Mouse (Mus musculus): ENCODE data around the gene Gm3512.
"Not testable (repeated sequence)": the region's sequence is repeated elsewhere in the genome, so short reads cannot be mapped to it uniquely, and the experiment has no call there.

Gene Gm3512

DNA sequence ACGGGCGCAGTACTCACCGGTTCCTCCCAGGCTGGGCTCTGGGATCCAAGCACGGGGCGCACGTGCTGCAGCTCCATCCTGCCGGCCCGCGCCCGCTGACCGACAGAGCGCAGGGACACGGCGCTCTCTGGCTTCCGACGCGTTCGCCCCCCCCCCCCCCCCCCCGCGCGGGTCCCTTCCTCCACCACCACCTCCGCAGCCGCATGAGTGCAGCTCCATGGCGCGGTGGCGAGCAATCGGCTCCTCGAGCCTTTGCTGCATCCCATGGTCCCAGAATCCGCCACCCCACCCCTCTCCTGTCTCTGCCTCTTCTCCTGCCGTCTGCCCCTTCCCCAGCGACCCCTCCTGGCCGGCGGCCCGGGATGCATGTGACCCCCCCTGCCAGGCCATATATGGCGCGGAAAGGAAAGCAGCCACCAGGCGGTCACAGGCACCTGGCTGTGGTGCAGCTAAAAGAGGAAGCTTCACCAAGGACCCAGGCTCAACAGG lies at the start of gene Gm3512:
TSS of gene Gm3512 (minus strand) at position 51 of the 489 bp plus-strand sequence.
- not testable (repeated sequence) for DNase-seq (ENCODE audit: low spot score)

DNA sequence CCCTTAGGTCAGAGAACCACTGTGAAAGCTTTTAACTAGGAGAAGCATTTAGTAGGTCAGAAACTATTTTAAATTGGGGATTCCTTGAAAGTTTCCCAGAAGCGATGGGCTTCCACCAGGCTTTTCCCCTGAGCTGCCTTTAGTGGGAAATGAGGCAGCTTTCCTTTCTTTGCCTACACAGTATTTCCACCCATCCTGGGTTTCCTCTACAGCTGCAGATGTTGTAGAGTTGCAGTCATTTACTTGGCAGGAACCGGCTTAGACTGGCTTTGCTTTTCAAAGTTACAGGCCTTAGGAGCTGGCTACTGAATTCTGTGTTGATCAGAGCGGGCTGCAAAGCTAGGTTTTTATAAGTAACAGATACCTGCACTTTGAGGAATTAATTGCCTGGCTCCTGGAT lies 25.7 kb upstream of the Gm3512 start:
- peak; percentile 1 for DNase-seq (ENCODE audit: low spot score)

DNA sequence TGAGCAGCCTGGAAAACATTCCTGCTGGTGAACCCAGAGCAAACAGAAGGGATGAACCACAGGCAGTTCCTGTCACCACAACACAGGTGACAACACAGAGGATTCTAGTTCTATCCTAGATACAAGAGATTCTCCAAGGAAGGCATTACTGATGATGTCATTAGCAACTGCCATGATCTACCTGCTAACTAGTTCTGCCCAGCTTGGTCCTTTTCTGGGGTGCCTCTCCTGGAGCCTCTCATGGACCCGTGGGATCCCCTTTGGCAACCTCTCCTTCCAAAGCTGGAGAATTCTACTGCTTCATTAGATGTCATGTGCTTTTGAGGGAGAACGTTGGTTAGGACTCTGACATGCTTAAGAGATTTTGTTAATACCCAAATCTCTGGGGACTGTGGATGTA lies 20.1 kb upstream of the Gm3512 start, which contains the start of gene Gm16434:
TSS of gene Gm16434 (minus strand) at position 101 of the 400 bp plus-strand sequence.
- DNase-seq (ENCODE audit: low spot score) = not testable (repeated sequence)

DNA sequence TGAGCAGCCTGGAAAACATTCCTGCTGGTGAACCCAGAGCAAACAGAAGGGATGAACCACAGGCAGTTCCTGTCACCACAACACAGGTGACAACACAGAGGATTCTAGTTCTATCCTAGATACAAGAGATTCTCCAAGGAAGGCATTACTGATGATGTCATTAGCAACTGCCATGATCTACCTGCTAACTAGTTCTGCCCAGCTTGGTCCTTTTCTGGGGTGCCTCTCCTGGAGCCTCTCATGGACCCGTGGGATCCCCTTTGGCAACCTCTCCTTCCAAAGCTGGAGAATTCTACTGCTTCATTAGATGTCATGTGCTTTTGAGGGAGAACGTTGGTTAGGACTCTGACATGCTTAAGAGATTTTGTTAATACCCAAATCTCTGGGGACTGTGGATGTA lies 49.0 kb downstream of the Gm3512 start, which contains the start of gene Gm6676:
TSS of gene Gm6676 (minus strand) at position 101 of the 400 bp plus-strand sequence.
- not testable (repeated sequence) for DNase-seq (ENCODE audit: low spot score)

DNA sequence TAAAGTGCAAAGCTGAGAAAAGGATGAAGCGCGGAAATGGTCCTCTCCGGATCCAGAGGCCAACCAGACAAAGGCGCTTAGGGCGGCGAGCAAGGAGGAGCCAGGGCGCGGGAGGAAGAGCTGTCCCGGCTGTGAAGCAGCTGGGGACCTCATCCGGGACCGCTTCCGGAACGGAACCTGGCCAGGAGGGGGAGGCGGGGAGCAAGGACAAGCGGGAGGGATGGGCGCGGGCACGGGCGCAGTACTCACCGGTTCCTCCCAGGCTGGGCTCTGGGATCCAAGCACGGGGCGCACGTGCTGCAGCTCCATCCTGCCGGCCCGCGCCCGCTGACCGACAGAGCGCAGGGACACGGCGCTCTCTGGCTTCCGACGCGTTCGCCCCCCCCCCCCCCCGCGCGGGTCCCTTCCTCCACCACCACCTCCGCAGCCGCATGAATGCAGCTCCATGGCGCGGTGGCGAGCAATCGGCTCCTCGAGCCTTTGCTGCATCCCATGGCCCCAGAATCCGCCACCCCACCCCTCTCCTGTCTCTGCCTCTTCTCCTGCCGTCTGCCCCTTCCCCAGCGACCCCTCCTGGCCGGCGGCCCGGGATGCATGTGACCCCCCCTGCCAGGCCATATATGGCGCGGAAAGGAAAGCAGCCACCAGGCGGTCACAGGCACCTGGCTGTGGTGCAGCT lies 69.1 kb downstream of the Gm3512 start:
- not testable (repeated sequence) for DNase-seq (ENCODE audit: low spot score)
